Mouse (Mus musculus) kidney, postnatal 36 days (tissue): ENCODE measurements around the gene Ss18l2.

Source experiments
- DNase-seq, 2 experiments: peaks; one replicate each; pipeline ENCODE4 v3.0.0; 2021 to 2022; ENCODE audit warnings: mixed read lengths in 2 of 2

Gene Ss18l2

GRCm38 (mm10) chr9:121704646-121705625 is 5.2 kb upstream of the Ss18l2 start, which contains the start of gene Sec22c:
Sec22c (minus strand) TSS chr9:121705490.
- DNase-seq = peak; percentile 93 to 95

- DNase-seq = no peak
These were observed 4.0 kb upstream of the Ss18l2 start for GRCm38 (mm10) chr9:121706029-121706675.

- no peak for DNase-seq
These were observed 2.3 kb upstream of the Ss18l2 start for GRCm38 (mm10) chr9:121707801-121708200.

GRCm38 (mm10) chr9:121708506-121709486 is 1.3 kb upstream of the Ss18l2 start:
- DNase-seq = no peak

DNA sequence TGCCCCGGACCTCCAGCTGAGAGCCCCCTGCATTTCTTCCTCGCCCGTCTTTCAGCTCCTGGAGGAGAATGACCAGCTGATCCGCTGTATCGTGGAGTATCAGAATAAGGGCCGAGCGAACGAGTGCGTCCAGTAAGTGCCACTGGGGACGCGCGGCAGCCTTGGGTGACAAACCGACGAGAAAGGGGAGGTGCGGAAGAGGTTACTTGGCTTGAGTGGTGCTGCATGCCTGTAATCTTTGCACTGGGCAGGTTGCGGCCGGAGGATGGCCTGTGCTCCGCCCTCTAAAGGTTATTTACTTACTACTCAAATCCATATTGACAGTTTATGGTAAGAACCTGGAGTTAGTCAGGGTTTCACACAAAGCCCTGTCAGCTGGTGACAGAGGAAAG is 451 bp downstream of the Ss18l2 start:
- DNase-seq = peak; percentile 55 to 66

DNA sequence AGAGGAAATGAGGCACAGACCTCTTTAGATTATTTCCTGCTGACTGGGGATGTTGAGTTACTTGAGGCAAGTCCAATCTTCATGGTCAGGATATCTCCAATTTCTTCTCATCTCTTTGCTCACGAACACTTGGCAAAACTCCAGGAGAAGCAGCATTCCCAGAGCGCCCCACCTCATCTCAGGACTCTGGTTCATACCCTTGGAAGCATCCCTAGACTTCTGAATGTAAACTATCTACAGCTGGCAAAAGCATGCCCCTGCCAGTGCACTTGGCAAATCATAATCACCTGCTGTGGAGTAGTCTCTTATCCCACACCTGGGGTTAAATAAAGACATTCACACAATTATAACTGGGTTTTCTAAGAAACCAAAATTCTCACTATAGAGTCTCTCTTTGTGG is 6.9 kb downstream of the Ss18l2 start:
- no peak for DNase-seq

- DNase-seq = no peak
These were observed 8.1 kb downstream of the Ss18l2 start for GRCm38 (mm10) chr9:121718070-121718705.

GRCm38 (mm10) chr9:121718792-121719318 is 8.7 kb downstream of the Ss18l2 start, which contains the start of gene Nktr:
Nktr (plus strand) TSS chr9:121719169.
- peak; percentile 99 for DNase-seq

- DNase-seq = peak in 1 of 2 experiments; percentile 21
These were observed 9.5 kb downstream of the Ss18l2 start for GRCm38 (mm10) chr9:121719347-121720331.

DNA sequence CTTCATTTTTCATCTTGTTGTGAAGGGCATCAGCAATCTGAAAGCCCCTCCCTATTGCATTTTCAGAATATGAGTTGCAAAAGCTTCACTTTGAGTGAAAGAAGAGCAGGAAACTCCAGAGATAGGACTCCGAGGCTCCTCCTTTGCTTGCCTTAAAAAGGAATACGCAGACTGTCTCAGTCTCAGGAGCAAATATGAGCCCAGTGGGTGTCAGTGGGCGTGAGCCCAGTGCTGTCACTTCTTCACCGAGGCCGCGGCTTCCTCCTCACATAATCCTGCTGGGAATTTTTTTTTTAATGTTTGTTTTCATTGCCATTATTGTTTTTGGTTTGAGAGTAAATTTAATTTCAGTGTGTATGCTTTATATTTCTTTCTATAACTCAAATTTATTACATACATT is 30.4 kb downstream of the Ss18l2 start:
- no peak for DNase-seq

GRCm38 (mm10) chr9:121741168-121741567 is 31.0 kb downstream of the Ss18l2 start:
- DNase-seq = no peak

- DNase-seq = no peak
These were observed 33.9 kb downstream of the Ss18l2 start for GRCm38 (mm10) chr9:121744051-121744450.

DNA sequence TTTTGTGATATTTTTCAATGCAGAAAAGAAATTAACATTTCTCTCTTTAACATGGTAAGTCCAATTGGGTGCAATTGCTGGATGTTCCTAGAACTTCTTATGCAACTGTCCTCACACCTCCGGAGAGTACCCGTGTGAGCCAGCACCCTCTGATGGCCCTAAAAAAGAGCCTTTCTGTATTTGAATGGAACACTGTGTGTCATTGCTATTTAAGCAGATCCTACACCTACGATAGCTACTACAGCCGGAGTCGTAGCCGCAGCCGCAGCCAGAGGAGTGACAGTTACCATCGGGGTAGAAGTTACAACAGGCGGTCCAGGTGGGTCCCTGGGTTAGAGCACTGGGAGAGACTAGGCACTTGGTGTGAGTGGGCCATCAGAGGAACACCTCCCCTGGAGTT is 42.6 kb downstream of the Ss18l2 start:
- no peak for DNase-seq

DNA sequence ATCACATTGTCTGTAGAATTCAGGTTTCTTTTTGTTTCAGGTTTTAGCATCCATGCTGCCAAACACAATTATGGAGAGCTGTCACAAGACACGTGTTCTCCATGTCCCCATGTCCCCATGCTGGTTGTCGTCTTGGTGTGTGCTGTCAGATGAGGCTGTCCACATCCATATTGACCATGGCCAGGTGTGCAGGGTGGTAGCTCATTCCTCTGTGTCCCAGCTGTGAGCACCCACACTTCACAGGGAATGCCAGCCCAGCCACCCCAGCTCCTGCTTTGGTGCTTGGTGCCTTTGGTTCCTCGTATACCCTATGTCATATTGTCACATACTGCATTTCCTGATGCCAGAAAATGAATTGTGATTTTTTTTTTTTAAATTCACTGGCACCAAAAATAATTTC is 44.5 kb downstream of the Ss18l2 start:
- DNase-seq = no peak

DNA sequence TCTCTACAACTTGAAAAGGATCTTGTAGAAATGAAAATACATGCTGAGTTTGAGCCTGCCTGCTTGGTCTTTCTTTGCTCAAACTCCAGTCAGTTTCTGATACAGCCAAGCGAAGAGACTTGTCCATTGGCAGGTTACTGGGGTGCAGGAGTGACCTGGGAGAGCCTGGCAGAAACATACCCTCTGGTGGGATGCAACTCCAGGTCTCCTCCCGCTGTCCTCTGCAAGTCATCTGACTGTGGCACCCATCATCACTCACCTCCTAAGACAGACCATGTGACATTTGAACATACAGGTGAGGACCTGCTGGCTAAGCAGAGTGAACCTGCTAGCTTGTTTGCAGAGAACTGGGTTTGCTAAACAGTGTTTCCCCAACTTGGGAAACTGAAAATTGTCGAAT is 46.7 kb downstream of the Ss18l2 start:
- DNase-seq = no peak

GRCm38 (mm10) chr9:121757432-121757831 is 47.3 kb downstream of the Ss18l2 start:
- DNase-seq = no peak

DNA sequence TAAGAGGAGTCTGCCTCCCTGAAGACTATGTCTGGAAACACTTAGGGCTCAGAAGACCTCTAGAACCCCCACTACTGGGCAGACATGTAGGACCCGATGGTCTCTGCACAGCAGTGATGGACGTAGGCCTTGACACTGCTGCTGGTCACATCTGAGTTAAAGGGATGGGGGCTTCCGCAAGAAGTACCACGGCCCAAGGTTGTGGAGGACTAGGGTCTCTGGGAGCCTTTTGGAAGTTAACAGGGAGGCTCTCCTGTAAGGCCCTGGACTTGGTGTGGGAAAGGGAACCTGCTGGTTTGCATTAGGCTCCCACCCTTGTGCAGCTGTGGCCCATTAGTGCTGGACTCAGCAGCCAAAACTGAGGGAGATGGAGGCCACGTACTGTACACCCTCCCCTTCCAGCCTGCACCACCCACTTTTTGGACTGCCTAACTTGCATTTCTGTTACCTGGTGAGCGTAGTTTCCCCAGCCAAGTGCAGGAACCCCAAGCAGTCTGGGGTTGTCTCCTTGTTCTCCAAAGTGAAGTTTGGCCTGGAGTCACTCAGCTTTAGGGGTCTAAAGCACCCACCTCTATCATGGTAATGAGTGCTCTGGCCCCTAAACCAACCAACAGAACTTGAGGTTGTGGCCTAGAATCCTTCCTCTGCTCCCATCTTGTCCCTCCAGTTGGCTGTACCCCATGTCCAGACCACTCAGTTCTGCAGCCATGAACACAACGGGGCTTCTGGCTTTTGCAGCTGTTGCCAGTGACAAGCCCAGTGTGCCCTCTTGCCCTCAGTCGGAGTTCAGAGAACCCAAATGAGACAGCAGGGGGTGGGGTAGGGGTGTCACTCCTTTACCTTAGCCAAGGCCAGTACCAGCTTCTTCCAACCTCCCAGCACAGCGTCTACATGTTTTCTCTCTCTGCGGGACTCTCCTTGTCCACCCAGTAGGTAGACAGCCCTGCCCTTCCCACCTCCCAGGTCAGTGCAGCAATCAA is 48.0 kb downstream of the Ss18l2 start:
- peak in 1 of 2 experiments; percentile 42 for DNase-seq

GRCm38 (mm10) chr9:121759091-121760081 is 49.3 kb downstream of the Ss18l2 start, which contains the start of gene Zfp651:
Zfp651 (plus strand) TSS chr9:121759330.
- DNase-seq = peak; percentile 45 to 77
